ENCODE assay signal across 19 mouse cellular contexts in genomic region chr14:27169287-27169686, GRCm38 (mm10).
"Had no signal": no experiment of that assay in that cellular context is flagged by ENCODE, and none has a peak within 500 bp of the region (broad histone marks: within the 10 kb centered on the region; RNA-seq: fewer than 3 reads in every experiment).

No protein-coding gene starts in this region.

- H3K4me3 ChIP-seq: heart, embryonic 10.5 days; heart, embryonic 12.5 days; heart, embryonic 13.5 days; heart, embryonic 15.5 days; hindbrain, embryonic 10.5 days; hindbrain, embryonic 12.5 days; hindbrain, embryonic 13.5 days; hindbrain, embryonic 15.5 days; intestine, embryonic 15.5 days; kidney, embryonic 15.5 days; layer of hippocampus, adult 2 months; left cerebral cortex, adult 2 months had no signal

- H3K36me3 ChIP-seq: heart, embryonic 10.5 days; heart, embryonic 12.5 days; heart, embryonic 13.5 days; heart, embryonic 15.5 days; hindbrain, embryonic 10.5 days; hindbrain, embryonic 12.5 days; hindbrain, embryonic 13.5 days; hindbrain, embryonic 15.5 days; intestine, embryonic 15.5 days; kidney, embryonic 15.5 days had no signal

- H3K27me3 ChIP-seq: heart, embryonic 12.5 days; heart, embryonic 15.5 days; hindbrain, embryonic 12.5 days; hindbrain, embryonic 13.5 days; hindbrain, embryonic 15.5 days; intestine, embryonic 15.5 days; kidney, embryonic 15.5 days had no signal

- ATAC-seq: hindbrain, embryonic 16.5 days; hindbrain, postnatal 0 days; inflammation-experienced regulatory T-cells, adult 6 months; intestine, embryonic 15.5 days; intestine, embryonic 16.5 days; intestine, postnatal 0 days had no signal

- H3K4me2 ChIP-seq: heart, embryonic 11.5 days; heart, embryonic 12.5 days; heart, embryonic 13.5 days; heart, embryonic 15.5 days; hindbrain, embryonic 12.5 days; hindbrain, embryonic 13.5 days; hindbrain, embryonic 14.5 days; hindbrain, embryonic 15.5 days; intestine, embryonic 15.5 days; kidney, embryonic 15.5 days had no signal
